Mouse (Mus musculus): ENCODE results near the gene Zfp758. TPM values are rescaled to one million over a fixed set of nuclear protein-coding genes. Genes with fewer than 3 reads are reported as not detected.

The Zfp758 gene
- polyA plus RNA-seq (2021; fragmentation: Nextera tagmentation) = 4.0 and 4.8 TPM in 2 replicates
- long read RNA-seq, experiment 1, transcript Zfp758-202 (4 exons, 2,973 nt) = minor isoform, 8 of 53 reads
- long read RNA-seq, experiment 1, transcript Zfp758-204 (3 exons, 2,876 nt) = major isoform, 30 of 53 reads
- long read RNA-seq, experiment 1, partial matches to known transcripts = 9 of 53 reads
- long read RNA-seq, experiment 1, other reads (novel, unspliced or antisense) = 4 of 53 reads
- long read RNA-seq, experiment 2, transcript Zfp758-204 (3 exons, 2,876 nt) = major isoform, 5 of 10 reads
- long read RNA-seq, experiment 2, partial matches to known transcripts = 0 of 10 reads
- long read RNA-seq, experiment 2, other reads (novel, unspliced or antisense) = 3 of 10 reads

GRCm38 (mm10) chr17:22361101-22361781, at the start of gene Zfp758, which contains the start of gene Zfp944:
TSS of gene Zfp758 (plus strand) at chr17:22361453.
TSS of gene Zfp944 (minus strand) at chr17:22361400.

DNA sequence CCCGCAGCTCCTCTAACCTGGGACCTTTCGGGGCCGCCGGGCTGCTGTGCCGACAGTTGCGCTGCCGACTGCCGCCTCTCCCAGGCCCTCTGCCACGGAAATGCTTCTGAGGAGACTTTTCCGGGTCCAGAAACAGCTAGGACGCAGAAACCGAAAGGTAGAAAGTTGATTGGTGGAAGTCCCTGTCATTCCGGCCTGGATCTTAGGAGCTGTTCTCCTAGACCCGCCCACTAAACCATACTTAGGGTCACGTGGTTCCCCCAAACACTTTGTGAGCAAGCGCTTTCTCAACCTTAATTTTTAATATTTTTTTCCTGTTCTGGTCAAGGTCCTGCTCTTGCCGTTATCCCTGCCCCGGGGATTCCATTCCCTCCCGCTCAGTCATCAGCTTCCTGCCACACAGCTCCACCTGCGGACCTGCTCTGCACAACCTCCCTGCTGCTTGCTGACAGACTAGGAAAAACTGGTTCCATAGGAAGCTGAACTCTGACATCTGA, 46.5 kb upstream of the Zfp758 start, which contains the start of gene CT030661.1:
TSS of gene CT030661.1 (minus strand) at position 108 of the 497 bp plus-strand sequence.

GRCm38 (mm10) chr17:22423952-22424617, 62.8 kb downstream of the Zfp758 start, which contains the start of gene Zfp946:
TSS of gene Zfp946 (plus strand) at chr17:22424222.

Other genes starting within 250 kb of the Zfp758 start
- gene Zfp947, start 195.3 kb upstream of the Zfp758 start, polyA plus RNA-seq (2021; fragmentation: Nextera tagmentation) = 0.36 and 0.44 TPM in 2 replicates
- gene Zfp994, start 135.8 kb upstream of the Zfp758 start, polyA plus RNA-seq (2021; fragmentation: Nextera tagmentation) = 1.9 and 2.3 TPM in 2 replicates
- gene CT030661.1, start 46.6 kb upstream of the Zfp758 start, polyA plus RNA-seq (2021; fragmentation: Nextera tagmentation) = 3.8 and 6.2 TPM in 2 replicates
- gene Zfp944, start 53 bp upstream of the Zfp758 start, polyA plus RNA-seq (2021; fragmentation: Nextera tagmentation) = 5.4 and 7.1 TPM in 2 replicates
- gene Zfp946, start 62.8 kb downstream of the Zfp758 start, polyA plus RNA-seq (2021; fragmentation: Nextera tagmentation) = 6.1 and 6.7 TPM in 2 replicates
- gene Vmn2r111, start 212.0 kb downstream of the Zfp758 start, polyA plus RNA-seq (2021; fragmentation: Nextera tagmentation) = not detected in 2 replicates
- gene Vmn2r112, start 239.5 kb downstream of the Zfp758 start, polyA plus RNA-seq (2021; fragmentation: Nextera tagmentation) = not detected in 2 replicates

Data from left cerebral cortex, adult 6 months (tissue).